Mouse (Mus musculus) heart, postnatal 14 days (tissue): ENCODE measurements around the gene Vmn2r19. TPM values are rescaled to one million over a fixed set of nuclear protein-coding genes. Genes with fewer than 3 reads are reported as not detected.

Source experiments
- total RNA-seq, 2 experiments: library from RNA; stranded (reverse); gene quantifications; 2 replicates each; pipeline ENCODE4 v1.2.3; 2021

The Vmn2r19 gene
- total RNA-seq, 2 experiments from 2014 or later, result not detected

Other genes with a start within 250 kb of the Vmn2r19 start
- 1 to 10 TPM; 1.9 to 2.7 TPM for gene Clec4a2, start 201.9 kb upstream of the Vmn2r19 start, total RNA-seq
- gene Clec4b2, start 135.4 kb upstream of the Vmn2r19 start, total RNA-seq, result under 1 TPM in 1 of 2 experiments, not detected in 1; 0.24 TPM
- 1 to 10 TPM; 1.7 to 2.2 TPM for gene Clec4n, start 78.5 kb upstream of the Vmn2r19 start, total RNA-seq
- gene Clec4d, start 46.2 kb upstream of the Vmn2r19 start, total RNA-seq, result under 1 TPM in 1 of 2 experiments, not detected in 1; 0.66 TPM
- under 1 TPM in 1 of 2 experiments, not detected in 1; 0.22 TPM for gene Clec4e, start 18.5 kb upstream of the Vmn2r19 start, total RNA-seq
- not detected for gene Vmn2r20, start 109.8 kb downstream of the Vmn2r19 start, total RNA-seq
- gene Vmn2r21, start 225.1 kb downstream of the Vmn2r19 start, total RNA-seq, result not detected